Mouse (Mus musculus) embryonic facial prominence, embryonic 15.5 days (tissue): ENCODE measurements at regions not wholly inside any gene's neighbourhood (a gene's known extent, or its start where the extent isn't known, plus 50 kb on each side); places are given as distances from the start of the nearest gene placed in this dataset.

Source experiments
- ATAC-seq: fragments of 200-750 bp; cut with Nextera tagmentation; 2 replicates; pipeline ENCODE4 v1.8.0; 2017; ENCODE audit warnings: low read depth, moderate TSS enrichment; ENCODE audit not compliant: insufficient number of reproducible peaks, low FRiP score, low TSS enrichment
- H3K27ac ChIP-seq: fragments of 300-500 bp; sonication (generic); replicated peaks from 2 replicates; pipeline ENCODE4 v1.5.1; 2015; ENCODE audit warnings: mild to moderate bottlenecking, inconsistent platforms
- H3K27me3 ChIP-seq: fragments of 300-500 bp; sonication (generic); 2 replicates; pipeline ENCODE4 v1.6.1; 2015; ENCODE audit warnings: inconsistent platforms
- H3K36me3 ChIP-seq: fragments of 300-500 bp; sonication (generic); 2 replicates; pipeline ENCODE4 v1.6.1; 2015; ENCODE audit warnings: mild to moderate bottlenecking, inconsistent platforms
- H3K4me1 ChIP-seq: fragments of 300-500 bp; sonication (generic); 2 replicates; pipeline ENCODE4 v1.6.1; 2015; ENCODE audit warnings: inconsistent platforms
- H3K4me2 ChIP-seq: fragments of 300-500 bp; sonication (generic); replicated peaks from 2 replicates; pipeline ENCODE4 v1.6.1; 2015; ENCODE audit warnings: mild to moderate bottlenecking, inconsistent platforms
- H3K4me3 ChIP-seq: fragments of 300-500 bp; sonication (generic); replicated peaks from 2 replicates; pipeline ENCODE4 v1.5.1; 2015; ENCODE audit warnings: mild to moderate bottlenecking, inconsistent platforms
- H3K9ac ChIP-seq: fragments of 300-500 bp; sonication (generic); 2 replicates; pipeline ENCODE4 v1.6.1; 2015; ENCODE audit warnings: inconsistent platforms
- H3K9me3 ChIP-seq: fragments of 300-500 bp; sonication (generic); replicated peaks from 2 replicates; pipeline ENCODE4 v1.6.1; 2016; ENCODE audit warnings: inconsistent platforms
- WGBS: fragments of 180-500 bp; shearing (Covaris S2); methylation state at CpG from one replicate; pipeline ENCODE4 v1.1.7; 2015; 5-methylcytosine and 5-hydroxymethylcytosine counted together

DNA sequence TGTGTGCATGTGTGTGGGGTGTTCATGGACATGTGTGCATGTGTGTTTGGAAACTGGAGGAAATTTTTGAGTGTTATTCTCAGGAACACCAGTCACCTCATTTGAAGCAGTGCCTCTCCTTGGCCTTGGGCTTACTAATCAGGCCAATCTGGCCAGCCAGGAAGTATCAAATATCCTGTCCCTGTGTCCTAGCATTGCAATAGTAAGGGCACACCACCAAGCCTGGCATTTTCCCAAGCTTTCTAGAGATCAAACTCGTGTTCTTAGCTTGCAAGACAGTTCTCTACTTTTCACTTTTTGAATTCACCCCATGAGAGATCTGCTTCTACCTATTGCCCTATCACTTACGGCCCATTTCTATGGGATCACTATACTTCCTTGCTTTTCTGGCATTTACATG is 376.7 kb downstream of the 9330182O14Rik start:
- 60% methylated on average over 2 of the region's 2 CpGs for WGBS
- ATAC-seq, result no peak
- Histone ChIP-seq H3K9ac (no peak overlapping the region), H3K9me3 (no peaks in the 10 kb centered on the region), H3K27me3 (no peaks in the 10 kb centered on the region), H3K27ac (no peak overlapping the region), H3K4me1 (no peaks in the 10 kb centered on the region), H3K4me2 (no peak overlapping the region), H3K4me3 (no peak overlapping the region), H3K36me3 (no peaks in the 10 kb centered on the region)

- Histone ChIP-seq H3K27ac (no peak overlapping the region), H3K4me1 (no peaks in the 10 kb centered on the region), H3K4me2 (no peak overlapping the region), H3K27me3 (no peaks in the 10 kb centered on the region), H3K36me3 (no peaks in the 10 kb centered on the region), H3K4me3 (no peak overlapping the region), H3K9ac (no peak overlapping the region), H3K9me3 (no peaks in the 10 kb centered on the region)
- no peak for ATAC-seq
- WGBS, result 63% methylated on average over 2 of the region's 2 CpGs
Measured at GRCm38 (mm10) chr15:40524350-40524749, 390.2 kb downstream of the 9330182O14Rik start.

- 74% methylated on average over 8 of the region's 8 CpGs for WGBS
Measured at GRCm38 (mm10) chr15:40533451-40533873, 399.3 kb downstream of the 9330182O14Rik start.

DNA sequence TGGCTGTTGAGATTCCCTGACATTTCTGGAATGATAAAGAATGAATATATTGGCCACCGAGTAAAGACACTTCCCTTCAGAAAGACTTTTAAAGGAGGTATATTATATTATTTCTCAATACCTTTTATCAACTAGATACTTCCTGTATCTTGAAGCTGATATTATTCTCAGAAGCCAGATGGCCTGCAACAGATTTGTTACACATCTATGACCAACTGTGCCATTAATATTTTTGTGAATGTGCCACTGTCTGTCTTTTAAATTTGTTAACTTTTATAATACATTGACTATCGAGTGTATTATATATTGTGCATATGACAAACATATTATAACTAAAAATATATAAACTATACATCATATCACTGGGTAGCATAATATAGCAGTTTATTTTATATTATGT is 427.5 kb downstream of the 9330182O14Rik start:
- Histone ChIP-seq H3K4me1 (no peaks in the 10 kb centered on the region), H3K4me3 (no peak overlapping the region), H3K36me3 (no peaks in the 10 kb centered on the region), H3K9ac (no peak overlapping the region), H3K4me2 (no peak overlapping the region), H3K9me3 (no peaks in the 10 kb centered on the region), H3K27me3 (no peaks in the 10 kb centered on the region), H3K27ac (no peak overlapping the region)
- WGBS, result 82% methylated on average over 2 of the region's 2 CpGs
- no peak for ATAC-seq

More at GRCm38 (mm10) chr15:40533451-40533873, 399.3 kb downstream of the 9330182O14Rik start:
- Histone ChIP-seq H3K9ac (no peak overlapping the region), H3K4me3 (no peak overlapping the region), H3K27ac (no peak overlapping the region), H3K36me3 (no peaks in the 10 kb centered on the region), H3K27me3 (no peaks in the 10 kb centered on the region), H3K4me1 (no peaks in the 10 kb centered on the region), H3K4me2 (no peak overlapping the region), H3K9me3 (no peaks in the 10 kb centered on the region)
- ATAC-seq, result no peak

- no peaks in the 10 kb centered on the region for H3K27me3 ChIP-seq
- no peaks in the 10 kb centered on the region for H3K9me3 ChIP-seq
- H3K27ac ChIP-seq, result no peak overlapping the region
- no peak overlapping the region for H3K4me3 ChIP-seq
- H3K36me3 ChIP-seq, result no peaks in the 10 kb centered on the region
- whole genome bisulfite sequencing, result 63% methylated on average over 5 of the region's 5 CpGs
- ATAC-seq, result no peak
- H3K9ac ChIP-seq, result no peak overlapping the region
- no peak overlapping the region for H3K4me2 ChIP-seq
- no peaks in the 10 kb centered on the region for H3K4me1 ChIP-seq
Measured at GRCm38 (mm10) chr15:40565716-40566115, 431.6 kb downstream of the 9330182O14Rik start.

GRCm38 (mm10) chr15:40566481-40566880 is 432.3 kb downstream of the 9330182O14Rik start:
- no peak for ATAC-seq

GRCm38 (mm10) chr15:40568701-40569100 is 434.5 kb downstream of the 9330182O14Rik start:
- Histone ChIP-seq H3K4me3 (no peak overlapping the region), H3K9me3 (no peaks in the 10 kb centered on the region), H3K4me1 (no peaks in the 10 kb centered on the region), H3K27ac (no peak overlapping the region), H3K36me3 (no peaks in the 10 kb centered on the region), H3K9ac (no peak overlapping the region), H3K4me2 (no peak overlapping the region), H3K27me3 (no peaks in the 10 kb centered on the region)
- 72% methylated on average over 1 of the region's 1 CpGs for WGBS
- ATAC-seq, result no peak

More at GRCm38 (mm10) chr15:40566481-40566880, 432.3 kb downstream of the 9330182O14Rik start:
- no peak overlapping the region for H3K9ac ChIP-seq
- WGBS, result 5% methylated on average over 4 of the region's 4 CpGs
- no peaks in the 10 kb centered on the region for H3K27me3 ChIP-seq
- no peaks in the 10 kb centered on the region for H3K4me1 ChIP-seq
- no peaks in the 10 kb centered on the region for H3K36me3 ChIP-seq
- H3K4me3 ChIP-seq, result no peak overlapping the region
- H3K27ac ChIP-seq, result no peak overlapping the region
- no peak overlapping the region for H3K4me2 ChIP-seq
- no peaks in the 10 kb centered on the region for H3K9me3 ChIP-seq
